Mouse (Mus musculus): Measurements from ENCODE around the gene Atxn1.

- TF ChIP-seq ZC3H11A (IDR thresholded peaks at IDR 0.05; ENCODE audit: low read depth, low read length) (no peak), MYC (IDR thresholded peaks at IDR 0.05; ENCODE audit: low read depth, low read length) (no peak), JUND (conservative IDR thresholded peaks at IDR 0.05; ENCODE audit: low read depth, low read length) (no peak), CTCF (conservative IDR thresholded peaks at IDR 0.05 in 1 of 2, IDR thresholded peaks at IDR 0.05 in 1 of 2; ENCODE audit: low read depth in 2 of 2, low read length in 2 of 2) (no peak), MEF2A (IDR thresholded peaks at IDR 0.05; ENCODE audit: borderline replicate concordance, low read depth, low read length) (no peak), USF1 (IDR thresholded peaks at IDR 0.05; ENCODE audit: low read depth, low read length) (no peak)
These were observed 25.2 kb downstream of the Atxn1 start for GRCm38 (mm10) chr13:45939561-45939960.
